Mouse (Mus musculus) G1E (cell line): Measurements from ENCODE around the gene Adcy10. TPM values are rescaled to one million over a fixed set of nuclear protein-coding genes. Genes with fewer than 3 reads are reported as not detected.

Source experiments
- ATAC-seq: 2 replicates; pipeline ENCODE4 v1.8.0; 2016; ENCODE audit warnings: mild to moderate bottlenecking; ENCODE audit not compliant: insufficient number of reproducible peaks, poor library complexity, low FRiP score, severe bottlenecking; ENCODE audit errors: extremely low read depth
- DNase-seq: peaks from one replicate; pipeline ENCODE4 v3.0.0; 2012; ENCODE audit warnings: low spot score
- H3K27me3 ChIP-seq: 2 replicates; pipeline ENCODE4 v1.6.1; 2012; ENCODE audit warnings: mild to moderate bottlenecking, low read length, inconsistent platforms; ENCODE audit not compliant: insufficient read depth
- H3K36me3 ChIP-seq: replicated peaks from 2 replicates; pipeline ENCODE3; 2012; ENCODE audit warnings: mild to moderate bottlenecking, inconsistent platforms
- H3K4me1 ChIP-seq: 2 replicates; pipeline ENCODE4 v1.6.1; 2012; ENCODE audit warnings: low read depth, low read length, inconsistent platforms, mixed read lengths; ENCODE audit not compliant: insufficient read depth
- H3K4me3 ChIP-seq: 2 replicates; pipeline ENCODE4 v1.5.1; 2012; ENCODE audit warnings: low read depth, mild to moderate bottlenecking, inconsistent platforms, low read length, moderate library complexity, mixed read lengths
- H3K9me3 ChIP-seq: replicated peaks from 2 replicates; pipeline ENCODE4 v1.6.1; 2012; ENCODE audit warnings: inconsistent platforms
- CTCF ChIP-seq: IDR thresholded peaks from 2 replicates; pipeline ENCODE4 v1.5.1; 2012; ENCODE audit warnings: low read depth, low read length, inconsistent platforms, mixed read lengths
- GATA1 ChIP-seq: IDR thresholded peaks from 2 replicates; pipeline ENCODE4 v1.6.1; 2012; ENCODE audit warnings: borderline replicate concordance, low read length, inconsistent platforms, mixed read lengths
- GATA2 ChIP-seq: IDR thresholded peaks from 2 replicates; pipeline ENCODE4 v1.6.1; 2012; ENCODE audit warnings: low read depth, low read length, inconsistent platforms, borderline replicate concordance
- POLR2AphosphoS5 ChIP-seq: IDR thresholded peaks from 2 replicates; pipeline ENCODE4 v1.6.1; 2012; ENCODE audit warnings: low read depth, low read length, inconsistent platforms; ENCODE audit not compliant: insufficient replicate concordance
- TAL1 ChIP-seq: conservative IDR thresholded peaks from 2 replicates; pipeline ENCODE4 v1.6.1; 2012; ENCODE audit warnings: low read depth, low read length, inconsistent platforms, mixed read lengths
- polyA plus RNA-seq: library from polyadenylated mRNA; stranded (reverse); fragments of >175 nt; gene quantifications from 2 replicates; pipeline ENCODE4 v1.2.3, GENCODE M21; 2012
- total RNA-seq, 2 experiments: library from RNA; stranded (forward) in 1 of 2; stranded (reverse) in 1 of 2; fragments of 200-1000 nt in 1 of 2; fragments of >200 nt in 1 of 2; fragmentation: Nextera tagmentation in 1 of 2; gene quantifications; 2 replicates each; pipeline ENCODE4 v1.2.3; 2014 to 2017

The Adcy10 gene
- total RNA-seq (2014; fragmentation: Nextera tagmentation) (not detected in 2 replicates), total RNA-seq (2017) (0.22 and 0.29 TPM in 2 replicates), polyA plus RNA-seq (not detected in 2 replicates)

GRCm38 (mm10) chr1:165484688-165485233 is at the start of gene Adcy10:
Gene Adcy10, plus strand, starts transcription at chr1:165485183.
- Histone ChIP-seq H3K36me3 (peaks cover 34% of the 10 kb centered on the region), H3K27me3 (no peaks in the 10 kb centered on the region), H3K4me3 (no peak within 1 kb of the TSS), H3K9me3 (no peaks in the 10 kb centered on the region), H3K4me1 (0 out of 2 replicates have a peak, but pooled peaks cover 3% of the 10 kb centered on the region)
- no peak for DNase-seq
- TF ChIP-seq GATA2 (no peak), GATA1 (no peak), CTCF (no peak), TAL1 (no peak), POLR2AphosphoS5 (no peak)
- no peak for ATAC-seq

GRCm38 (mm10) chr1:165438289-165439021 is 46.5 kb upstream of the Adcy10 start:
- ATAC-seq (peak; percentile 38; the same call in 1 of the 2 replicates), DNase-seq (peak; percentile 5)
- TF ChIP-seq POLR2AphosphoS5, result no peak
- TF ChIP-seq TAL1, result no peak
- no peak for TF ChIP-seq GATA2
- TF ChIP-seq CTCF, result no peak
- TF ChIP-seq GATA1, result no peak
- Histone ChIP-seq H3K36me3 (peaks cover 37% of the 10 kb centered on the region), H3K4me3 (no peak overlapping the region), H3K27me3 (no peaks in the 10 kb centered on the region), H3K4me1 (peaks cover 38% of the 10 kb centered on the region), H3K9me3 (no peaks in the 10 kb centered on the region)

GRCm38 (mm10) chr1:165440788-165441187 is 44.2 kb upstream of the Adcy10 start:
- Histone ChIP-seq H3K4me3 (no peak overlapping the region), H3K4me1 (peaks cover 38% of the 10 kb centered on the region), H3K27me3 (no peaks in the 10 kb centered on the region), H3K36me3 (peaks cover 30% of the 10 kb centered on the region), H3K9me3 (no peaks in the 10 kb centered on the region)
- DNase-seq, result no peak
- ATAC-seq, result no peak
- no peak for TF ChIP-seq TAL1
- TF ChIP-seq GATA2, result no peak
- no peak for TF ChIP-seq POLR2AphosphoS5
- no peak for TF ChIP-seq GATA1
- TF ChIP-seq CTCF, result no peak

DNA sequence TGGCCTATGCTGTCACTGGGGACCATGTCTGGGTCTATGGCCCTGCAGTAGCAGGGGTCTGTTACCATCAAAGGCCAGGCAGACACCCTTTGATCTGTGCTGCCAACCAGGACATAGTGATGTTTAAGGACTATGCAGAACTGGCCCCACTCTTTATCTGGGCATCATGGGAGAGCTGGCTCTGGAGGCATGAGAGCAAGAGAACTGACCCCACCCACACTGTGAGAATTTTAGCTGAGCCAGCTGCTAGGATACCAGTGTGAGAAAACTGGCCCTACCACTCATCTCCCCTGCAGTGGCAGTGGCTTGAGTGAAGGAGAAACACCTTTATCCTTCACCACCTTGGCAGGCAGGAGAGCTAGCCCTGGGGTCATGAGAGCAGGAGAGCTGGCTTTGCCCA is 43.8 kb upstream of the Adcy10 start:
- Histone ChIP-seq H3K36me3 (peaks cover 30% of the 10 kb centered on the region), H3K4me1 (peaks cover 38% of the 10 kb centered on the region), H3K27me3 (no peaks in the 10 kb centered on the region), H3K9me3 (no peaks in the 10 kb centered on the region), H3K4me3 (no peak overlapping the region)
- TF ChIP-seq POLR2AphosphoS5 (no peak), GATA1 (no peak), GATA2 (no peak), TAL1 (no peak), CTCF (no peak)
- ATAC-seq, result no peak
- DNase-seq, result no peak

DNA sequence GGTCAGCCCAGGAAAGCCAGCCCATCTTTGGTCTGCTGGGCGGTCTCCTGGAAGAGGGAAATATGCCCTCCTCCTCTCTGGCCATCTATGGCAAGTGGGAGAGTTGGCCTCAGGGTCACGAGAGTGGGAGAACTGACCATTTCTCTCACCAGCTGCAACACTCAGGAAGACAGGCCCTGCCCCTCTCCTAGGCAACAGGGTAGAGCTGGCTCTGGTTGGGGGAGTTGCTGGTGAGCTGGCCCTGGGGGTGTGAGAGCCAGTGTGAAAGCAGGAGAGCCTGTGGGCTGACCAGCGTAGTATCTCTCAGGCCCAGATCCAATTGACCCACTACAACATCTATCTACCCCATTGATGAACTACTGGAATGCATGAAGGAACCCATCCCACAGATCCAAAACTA is 43.3 kb upstream of the Adcy10 start:
- ATAC-seq (no peak), DNase-seq (no peak)
- no peaks in the 10 kb centered on the region for H3K9me3 ChIP-seq
- TF ChIP-seq TAL1, result no peak
- TF ChIP-seq GATA1, result no peak
- no peak for TF ChIP-seq CTCF
- TF ChIP-seq GATA2, result no peak
- no peak for TF ChIP-seq POLR2AphosphoS5
- no peaks in the 10 kb centered on the region for H3K27me3 ChIP-seq
- no peak overlapping the region for H3K4me3 ChIP-seq
- H3K4me1 ChIP-seq, result peaks cover 38% of the 10 kb centered on the region
- H3K36me3 ChIP-seq, result peaks cover 25% of the 10 kb centered on the region

- DNase-seq, result no peak
- ATAC-seq, result no peak
- H3K4me1 ChIP-seq, result peaks cover 19% of the 10 kb centered on the region
- H3K36me3 ChIP-seq, result peaks cover 8% of the 10 kb centered on the region
- TF ChIP-seq TAL1 (no peak), CTCF (no peak), GATA2 (no peak), POLR2AphosphoS5 (no peak), GATA1 (no peak)
- no peaks in the 10 kb centered on the region for H3K9me3 ChIP-seq
- peak overlapping the region; percentile 91 for H3K4me3 ChIP-seq
- H3K27me3 ChIP-seq, result no peaks in the 10 kb centered on the region
These were observed 25.9 kb upstream of the Adcy10 start for GRCm38 (mm10) chr1:165459041-165459502.
